Mouse (Mus musculus): ENCODE results near the gene Gak.

GRCm38 (mm10) chr5:108648937-108649576 lies 19.5 kb upstream of the Gak start:
- no peak for TF ChIP-seq FLI1 (IDR thresholded peaks at IDR 0.05; ENCODE audit: low read length)
- TF ChIP-seq GATA1 (IDR thresholded peaks at IDR 0.05; ENCODE audit: borderline replicate concordance, low read length): no peak
